Mouse (Mus musculus) frontal cortex, postnatal 36 days (tissue): ENCODE data around the gene Gp1ba.
A peak's percentile ranks its signal among the peaks of the same experiment; 100 is the strongest.

Experiments used
- DNase-seq, 2 experiments: peaks; one replicate each; pipeline ENCODE4 v3.0.0; 2022; ENCODE audit warnings: low spot score in 2 of 2

Gene Gp1ba

GRCm38 (mm10) chr11:70629557-70629956 lies 9.4 kb upstream of the Gp1ba start:
- DNase-seq: no peak

- DNase-seq: no peak
These were observed 8.8 kb upstream of the Gp1ba start for GRCm38 (mm10) chr11:70630129-70630528.

- no peak for DNase-seq
These were observed 3.3 kb upstream of the Gp1ba start for GRCm38 (mm10) chr11:70635601-70636000.

DNA sequence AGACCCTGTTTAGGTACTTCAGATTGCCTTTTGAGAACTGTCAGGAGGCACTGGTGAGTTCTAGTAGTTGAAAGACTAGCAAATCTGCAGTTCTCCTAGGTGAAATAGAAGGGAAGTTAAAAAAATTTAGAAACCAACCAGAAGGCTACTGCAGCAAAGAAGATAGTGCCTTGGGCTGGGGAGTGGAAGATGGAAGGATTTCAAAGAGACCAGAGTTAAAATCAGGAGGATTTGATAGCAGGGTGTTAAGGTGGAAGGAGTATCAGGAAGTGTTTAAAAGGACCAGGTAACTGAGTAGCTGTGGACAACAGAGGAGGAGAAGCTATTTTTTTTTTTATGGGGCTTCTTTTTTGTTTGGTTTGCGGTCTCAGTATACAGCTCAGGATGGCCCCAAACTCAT lies 1.2 kb upstream of the Gp1ba start:
- DNase-seq: no peak

GRCm38 (mm10) chr11:70638293-70638692 lies 629 bp upstream of the Gp1ba start:
- no peak for DNase-seq

GRCm38 (mm10) chr11:70639976-70640375 lies 1.1 kb downstream of the Gp1ba start:
- DNase-seq: no peak

DNA sequence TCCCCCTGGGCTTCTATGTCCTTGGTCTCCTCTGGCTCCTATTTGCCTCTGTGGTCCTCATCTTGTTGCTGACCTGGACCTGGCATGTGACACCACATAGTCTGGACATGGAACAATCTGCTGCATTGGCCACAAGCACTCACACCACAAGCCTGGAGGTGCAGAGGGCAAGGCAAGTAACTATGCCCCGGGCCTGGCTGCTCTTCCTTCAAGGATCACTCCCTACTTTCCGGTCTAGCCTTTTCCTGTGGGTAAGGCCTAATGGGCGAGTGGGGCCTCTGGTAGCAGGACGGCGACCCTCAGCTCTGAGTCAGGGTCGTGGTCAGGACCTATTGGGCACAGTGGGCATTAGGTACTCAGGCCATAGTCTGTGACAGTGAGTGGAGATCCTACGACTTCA lies 2.3 kb downstream of the Gp1ba start:
- no peak for DNase-seq

GRCm38 (mm10) chr11:70643051-70643450 lies 4.1 kb downstream of the Gp1ba start:
- no peak for DNase-seq

GRCm38 (mm10) chr11:70644564-70645103 lies 5.7 kb downstream of the Gp1ba start:
- no peak for DNase-seq

DNA sequence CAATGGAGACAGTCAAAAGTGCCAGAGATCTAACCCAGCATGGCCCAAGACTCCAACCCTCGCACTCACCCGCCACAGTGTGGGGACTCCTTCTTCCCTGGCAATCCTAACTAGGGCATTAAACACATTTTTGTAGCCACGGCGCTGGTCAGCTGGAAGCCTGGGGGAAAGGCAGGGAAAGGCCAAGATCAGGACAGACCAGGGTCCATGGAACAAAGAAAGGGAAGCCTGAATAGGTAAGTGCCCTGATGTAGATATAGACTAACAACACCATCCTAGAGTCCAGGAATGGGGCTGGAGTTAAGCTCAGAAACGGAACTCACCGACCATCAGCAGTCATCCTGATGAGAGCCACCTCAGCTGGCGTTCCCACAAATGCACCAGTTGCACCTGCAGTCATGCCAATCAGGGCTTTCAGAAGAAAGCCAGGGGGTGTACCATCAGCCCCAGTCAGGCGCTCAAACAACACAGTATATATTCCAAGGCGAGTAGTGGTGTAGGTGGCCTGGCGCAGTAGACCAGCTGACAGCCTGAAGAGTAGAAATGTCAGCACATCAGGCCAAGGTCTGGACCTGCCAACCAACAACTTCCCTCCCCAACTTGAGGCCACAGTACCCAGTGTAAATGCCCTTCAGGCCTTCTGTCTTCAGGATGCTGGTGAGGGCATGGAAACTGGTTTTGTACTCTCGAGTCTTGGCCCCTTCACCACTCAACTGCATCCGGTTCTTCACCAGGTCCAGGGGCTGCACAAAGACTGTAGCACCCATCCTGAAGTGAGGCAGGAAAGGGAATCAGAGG lies 6.7 kb downstream of the Gp1ba start:
- no peak for DNase-seq

DNA sequence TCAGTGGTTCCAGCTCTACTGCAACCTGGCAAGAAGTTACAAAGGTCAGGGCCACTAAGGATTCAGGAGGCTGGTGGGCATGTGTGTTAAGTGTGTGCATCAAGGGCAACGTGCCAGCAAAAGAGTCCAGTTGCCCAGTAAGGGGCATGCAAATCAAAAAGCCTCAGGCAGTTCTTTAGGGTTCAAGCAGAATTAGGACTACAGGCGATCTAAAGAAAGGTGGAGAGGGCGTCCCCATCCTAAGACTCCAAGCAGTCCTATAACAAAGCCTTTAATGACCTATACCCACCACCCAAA lies 7.3 kb downstream of the Gp1ba start:
- DNase-seq: no peak

DNA sequence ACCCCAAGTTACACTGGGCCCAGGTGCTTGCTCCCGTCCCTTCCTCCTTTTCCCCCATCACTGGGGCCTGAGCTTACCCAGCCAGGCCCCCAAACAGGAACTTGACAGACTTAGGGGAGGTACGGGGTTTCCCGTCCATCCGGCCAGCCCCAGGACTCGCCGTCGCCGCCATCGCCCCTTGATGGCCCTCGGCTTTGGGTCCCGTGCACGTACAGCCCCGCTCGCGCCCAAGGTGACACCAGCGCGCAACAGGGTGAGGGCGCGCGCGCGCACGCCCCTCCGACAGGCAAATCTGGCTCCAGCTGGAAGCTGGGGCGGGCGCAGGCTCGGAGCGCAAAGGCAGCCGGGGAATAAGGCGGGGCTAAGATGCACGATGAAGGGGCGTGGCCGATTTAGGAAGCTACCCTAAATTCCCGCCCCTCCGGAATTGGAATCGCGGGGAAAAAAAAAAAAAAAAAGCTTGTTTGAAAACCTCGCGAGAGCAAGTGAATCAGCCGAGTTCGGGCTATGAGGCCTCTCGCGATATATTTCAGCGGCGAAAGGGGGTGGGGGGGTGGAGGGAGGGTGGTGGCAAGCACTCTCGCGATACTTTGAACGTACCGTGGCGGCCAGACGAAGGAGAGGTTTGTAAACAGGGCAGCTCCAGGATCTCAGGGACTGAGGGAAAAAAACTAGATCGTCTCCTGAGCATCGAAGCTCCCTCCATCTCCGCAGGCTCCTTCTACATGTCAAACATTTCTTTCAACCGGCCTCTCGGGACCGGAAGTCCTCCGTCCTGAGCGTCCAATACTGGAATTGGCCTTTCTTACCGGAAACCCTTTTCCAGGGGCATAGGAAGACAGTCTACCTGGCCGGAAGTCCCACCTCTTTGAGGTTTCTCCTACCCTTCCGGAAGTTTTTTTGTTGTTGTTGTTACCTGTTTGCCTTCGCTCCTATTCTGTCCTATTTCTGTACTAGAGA lies 8.0 kb downstream of the Gp1ba start, which contains the start of the genes Rnf167 and Slc25a11:
TSS of gene Rnf167 (plus strand) at position 545 of the 960 bp plus-strand sequence.
TSS of gene Slc25a11 (minus strand) at position 789 of the 960 bp plus-strand sequence.
- DNase-seq: peak; percentile 95 to 97

GRCm38 (mm10) chr11:70647716-70648420 lies 8.9 kb downstream of the Gp1ba start:
- DNase-seq: no peak

- DNase-seq: no peak
These were observed 9.6 kb downstream of the Gp1ba start for GRCm38 (mm10) chr11:70648512-70648911.

GRCm38 (mm10) chr11:70649185-70649734 lies 10.3 kb downstream of the Gp1ba start:
- no peak for DNase-seq

DNA sequence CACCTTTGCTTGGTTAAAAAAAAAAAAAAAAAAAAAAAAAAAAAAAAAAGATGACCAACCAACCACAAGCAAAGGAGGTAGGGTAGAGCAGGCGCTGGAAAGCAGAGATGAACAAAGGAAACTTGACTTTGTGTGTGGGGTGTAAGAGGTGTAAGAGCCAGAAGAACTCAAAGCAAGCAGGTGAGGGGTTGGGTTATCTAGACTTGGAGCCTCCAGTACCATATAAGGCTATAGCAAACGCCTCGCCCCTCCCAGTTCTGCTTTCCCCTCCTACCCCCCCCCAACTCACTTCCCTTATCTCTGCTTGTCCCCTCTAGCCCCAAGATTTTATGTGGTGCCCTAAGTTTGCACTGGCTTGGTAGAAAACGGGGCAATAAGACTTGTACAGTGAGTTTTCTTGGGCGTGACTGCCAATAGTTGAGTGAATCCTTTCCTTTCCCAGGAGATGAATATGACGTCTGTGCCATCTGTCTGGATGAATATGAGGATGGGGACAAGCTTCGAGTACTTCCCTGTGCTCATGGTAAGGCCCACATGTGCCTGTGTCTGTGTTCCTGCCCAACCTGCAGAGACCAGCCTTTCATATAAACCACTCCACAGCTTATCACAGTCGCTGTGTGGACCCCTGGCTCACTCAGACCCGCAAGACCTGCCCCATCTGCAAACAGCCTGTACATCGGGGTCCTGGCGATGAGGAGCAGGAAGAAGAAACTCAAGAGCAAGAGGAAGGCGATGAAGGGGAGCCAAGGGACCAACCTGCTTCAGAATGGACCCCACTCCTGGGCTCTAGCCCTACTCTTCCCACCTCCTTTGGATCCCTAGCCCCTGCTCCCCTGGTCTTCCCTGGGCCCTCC lies 11.6 kb downstream of the Gp1ba start:
- no peak for DNase-seq

DNA sequence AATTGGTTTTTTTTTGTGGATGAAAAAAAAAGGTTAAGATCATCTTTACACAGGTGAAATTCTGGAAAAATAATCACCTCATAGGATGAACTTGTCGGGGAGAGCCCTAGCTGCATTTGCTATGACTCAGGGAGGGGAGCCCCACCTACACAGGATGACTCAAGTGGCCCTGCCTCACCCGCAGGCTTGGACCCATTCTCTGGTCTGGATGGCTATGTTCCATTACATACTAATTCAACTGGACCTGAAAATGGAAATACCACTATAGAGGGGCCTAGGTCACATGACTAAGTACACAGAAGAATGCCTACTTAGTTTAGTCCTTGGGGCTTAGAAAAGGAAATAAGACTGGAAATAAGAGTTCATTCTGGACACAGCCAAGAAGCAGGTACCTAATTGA lies 12.5 kb downstream of the Gp1ba start:
- DNase-seq: no peak

GRCm38 (mm10) chr11:70652029-70652883 lies 13.3 kb downstream of the Gp1ba start:
- DNase-seq: no peak

GRCm38 (mm10) chr11:70652884-70653344 lies 14.0 kb downstream of the Gp1ba start:
- no peak for DNase-seq
